Mouse (Mus musculus) induced T-regulatory cell, adult 2 months (primary cell): ENCODE measurements around the gene Klf12.

Experiments used
- DNase-seq: peaks from one replicate; pipeline ENCODE4 v3.0.0-alpha.2; 2012; ENCODE audit warnings: low read depth

Klf12 gene

DNA sequence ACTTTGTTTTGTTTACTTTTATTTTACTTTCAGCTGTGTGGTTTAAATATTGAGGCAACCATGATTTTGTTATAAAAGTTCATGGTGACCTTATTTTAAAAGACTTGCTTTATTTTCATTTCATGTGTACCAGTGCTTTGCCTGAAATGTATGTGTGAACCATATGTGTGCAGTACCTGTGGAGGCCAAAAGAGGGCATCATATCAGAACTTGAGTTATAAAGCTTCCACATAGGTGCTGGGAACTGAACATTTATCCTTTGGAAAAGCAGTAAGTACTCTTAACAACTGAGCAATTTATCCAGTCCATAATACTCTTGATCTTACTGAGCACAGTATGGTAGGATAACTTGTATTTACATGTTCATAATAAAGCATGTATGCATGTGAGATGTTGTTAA is 239.0 kb downstream of the Klf12 start:
- DNase-seq = no peak

DNA sequence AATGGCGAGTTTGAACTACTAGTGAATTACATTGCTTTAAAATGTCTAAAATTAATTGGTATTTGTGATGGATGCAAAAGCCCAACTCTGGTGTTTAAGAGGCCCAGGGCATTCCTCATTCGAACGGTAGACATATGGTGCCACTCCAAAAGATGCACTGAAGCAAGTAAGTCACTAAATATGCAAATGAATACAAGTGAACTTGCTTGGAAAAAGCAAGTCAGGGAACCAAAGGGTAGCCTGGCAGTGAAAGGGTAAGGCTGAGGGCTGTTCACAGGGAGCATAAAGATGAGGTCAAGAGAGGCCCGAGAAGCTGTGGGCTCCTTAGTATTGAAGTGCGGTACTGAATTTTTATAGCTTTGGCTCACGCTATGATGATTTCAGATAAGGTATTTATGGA is 242.7 kb downstream of the Klf12 start:
- DNase-seq = no peak

DNA sequence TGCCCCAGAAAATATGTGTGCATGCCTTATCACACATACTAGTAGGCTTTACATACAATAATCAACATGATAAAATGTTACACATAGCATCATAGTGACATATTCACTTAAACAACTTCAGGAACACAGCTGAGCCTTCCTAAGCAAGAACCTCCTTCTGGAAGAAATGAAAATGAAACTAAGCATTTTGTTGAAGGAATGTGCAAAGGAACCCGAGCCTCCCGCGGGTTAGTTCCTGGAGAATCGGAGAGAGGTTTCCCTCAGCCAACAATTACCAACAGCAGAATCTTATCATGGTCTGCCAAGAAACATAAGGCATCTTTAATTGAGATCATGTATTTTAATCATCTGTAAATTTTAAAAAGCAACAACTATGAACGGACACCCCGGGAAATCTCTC is 257.8 kb downstream of the Klf12 start:
- DNase-seq = no peak

DNA sequence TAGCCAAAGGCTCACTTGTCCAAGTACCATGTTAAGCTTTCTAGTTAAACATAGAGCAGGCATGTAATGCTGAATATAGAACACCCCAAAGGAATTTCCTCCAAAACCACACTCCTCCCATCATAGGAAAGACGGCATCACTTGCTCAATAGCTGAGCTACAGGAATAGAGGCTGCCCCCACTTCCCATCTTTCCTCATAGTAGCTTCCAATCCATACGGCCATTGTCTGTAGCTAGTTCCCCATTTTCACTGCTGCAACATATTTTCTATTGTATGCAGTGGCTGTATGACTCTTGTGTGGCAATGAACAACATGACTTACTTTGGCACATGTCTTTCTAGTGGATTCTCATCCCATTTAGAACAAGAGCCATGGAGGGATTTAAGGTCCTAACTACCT is 267.3 kb downstream of the Klf12 start:
- no peak for DNase-seq

DNA sequence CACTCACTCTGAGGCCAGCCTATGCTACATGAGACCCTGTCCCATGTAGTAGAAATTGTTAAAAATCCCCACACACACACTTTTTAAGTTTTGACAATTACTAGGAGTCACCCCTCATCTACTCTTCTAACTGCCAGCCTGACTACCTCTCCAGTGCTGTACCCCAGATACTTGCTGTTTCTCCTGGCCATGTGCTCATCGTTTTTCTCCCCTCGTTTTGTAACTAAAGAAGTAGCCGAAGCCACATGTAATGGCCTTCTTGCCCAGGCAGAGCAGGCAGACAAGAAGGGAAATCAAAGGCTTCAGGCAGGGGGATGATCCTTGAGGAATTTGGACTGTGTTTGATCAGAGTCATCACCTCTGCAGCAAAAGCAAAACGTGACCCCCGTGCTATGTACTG is 274.0 kb downstream of the Klf12 start:
- no peak for DNase-seq

DNA sequence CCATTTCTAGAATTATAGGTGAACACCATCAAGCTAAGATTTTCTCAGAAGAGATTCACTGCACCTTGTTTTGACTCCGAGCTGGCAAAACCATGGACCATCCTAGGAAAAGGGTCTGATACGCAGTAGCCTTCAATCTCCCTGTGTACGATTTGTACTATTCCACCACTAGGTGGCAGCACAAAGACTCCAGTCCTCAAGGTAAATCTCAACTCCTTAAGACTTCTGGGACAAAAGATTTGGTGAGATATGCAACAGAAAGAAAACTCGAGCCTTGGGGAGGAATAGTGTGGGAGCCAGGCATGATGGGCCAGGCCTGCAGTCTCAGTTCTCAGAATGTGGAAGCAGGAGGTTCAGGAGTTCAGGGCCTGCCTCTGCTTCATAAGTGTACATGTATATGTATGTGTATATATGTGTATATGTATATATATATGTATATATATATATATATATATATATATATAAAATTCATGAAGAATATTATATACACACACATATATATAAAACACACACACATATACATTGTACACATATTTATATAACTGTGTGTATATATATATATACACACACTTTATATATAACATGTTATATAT is 274.6 kb downstream of the Klf12 start:
- peak; percentile 61 for DNase-seq

DNA sequence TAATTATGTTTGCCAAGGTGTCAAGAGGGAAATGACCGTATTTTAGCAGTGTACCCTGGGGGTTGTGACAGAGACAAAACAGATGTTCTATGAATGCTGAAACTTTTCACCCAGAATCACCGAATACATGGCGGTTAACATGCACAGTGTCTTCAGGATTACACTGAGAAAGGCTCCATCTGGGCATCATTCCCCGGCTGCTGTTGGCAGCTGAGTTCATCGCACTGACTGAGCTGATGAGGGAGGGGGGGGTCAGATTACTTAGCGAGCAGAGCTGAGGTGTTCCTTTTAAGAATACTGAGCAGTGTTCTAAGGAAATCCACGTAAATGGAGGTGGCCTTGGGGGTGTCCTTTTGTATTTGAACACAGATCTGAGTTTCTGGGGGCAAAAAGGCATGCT is 301.0 kb downstream of the Klf12 start:
- DNase-seq = no peak

DNA sequence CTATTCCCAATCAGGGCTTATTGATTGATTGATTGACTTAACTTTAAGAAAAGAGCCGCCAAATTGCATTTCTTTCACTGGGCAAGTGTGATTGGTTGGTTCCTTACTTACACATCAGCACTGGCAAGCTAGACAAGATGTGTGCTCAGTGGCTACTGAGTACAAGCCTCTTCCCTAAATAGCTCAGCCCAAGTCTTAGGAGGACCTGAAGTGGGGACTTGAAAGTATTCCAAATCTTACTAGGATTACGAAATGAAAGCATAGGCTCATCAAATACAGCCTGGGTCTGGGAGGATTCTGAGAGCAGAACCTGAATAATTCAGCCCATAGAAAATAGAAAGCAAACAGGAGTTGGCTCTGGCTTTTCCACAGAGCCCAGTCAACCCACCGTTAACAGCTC is 303.3 kb downstream of the Klf12 start:
- no peak for DNase-seq

DNA sequence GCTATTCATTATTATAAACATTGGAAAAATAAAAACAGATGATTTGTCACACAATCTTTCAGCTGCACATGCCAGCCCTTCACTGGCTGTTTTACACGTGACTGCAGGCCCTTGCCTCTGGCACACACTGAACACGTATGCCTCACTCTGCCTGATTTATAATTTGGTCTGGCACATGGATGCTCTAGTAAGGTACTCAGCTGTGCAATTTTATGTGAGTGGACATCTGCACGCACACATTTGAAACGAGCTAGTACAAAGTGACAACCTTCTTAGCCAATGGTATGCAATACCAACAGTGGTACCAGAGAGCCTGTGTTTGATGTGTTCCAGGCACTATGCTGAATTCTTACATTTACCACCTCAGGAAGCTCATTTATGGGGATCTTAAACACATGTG is 316.6 kb downstream of the Klf12 start:
- DNase-seq = no peak

DNA sequence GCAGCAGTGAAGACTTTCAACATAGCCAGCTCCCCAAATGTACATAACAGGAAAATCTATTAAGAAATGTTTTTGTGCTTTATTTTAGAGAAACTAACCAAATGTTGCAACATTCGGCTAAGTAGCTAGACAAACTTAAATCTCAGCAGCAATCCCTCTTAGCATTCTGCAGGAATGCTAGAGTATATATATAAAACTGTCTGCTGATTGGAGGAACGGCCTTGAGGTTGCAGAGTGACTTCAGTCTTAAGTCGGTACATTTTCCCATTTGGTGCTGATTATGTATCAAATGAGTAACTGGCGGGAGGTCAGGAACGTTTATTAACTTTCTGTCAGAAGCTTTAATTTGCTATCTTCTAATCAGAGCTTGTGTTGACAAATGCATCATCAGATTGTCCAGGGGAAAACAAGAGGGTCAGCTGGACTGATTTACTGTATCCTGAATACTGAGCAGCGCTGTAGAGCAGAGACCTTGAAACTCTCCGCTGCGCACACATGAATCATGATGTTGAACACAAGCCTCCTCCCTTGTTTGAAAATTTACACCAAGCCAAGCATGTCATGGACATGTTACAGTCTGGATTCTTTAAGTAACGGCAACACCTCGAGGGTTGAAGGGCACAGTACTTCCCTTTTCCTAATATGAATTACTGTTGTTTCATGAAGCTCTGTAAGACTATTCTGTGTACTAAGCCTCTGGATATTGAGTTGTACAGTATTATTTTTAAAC is 323.8 kb downstream of the Klf12 start:
- no peak for DNase-seq

DNA sequence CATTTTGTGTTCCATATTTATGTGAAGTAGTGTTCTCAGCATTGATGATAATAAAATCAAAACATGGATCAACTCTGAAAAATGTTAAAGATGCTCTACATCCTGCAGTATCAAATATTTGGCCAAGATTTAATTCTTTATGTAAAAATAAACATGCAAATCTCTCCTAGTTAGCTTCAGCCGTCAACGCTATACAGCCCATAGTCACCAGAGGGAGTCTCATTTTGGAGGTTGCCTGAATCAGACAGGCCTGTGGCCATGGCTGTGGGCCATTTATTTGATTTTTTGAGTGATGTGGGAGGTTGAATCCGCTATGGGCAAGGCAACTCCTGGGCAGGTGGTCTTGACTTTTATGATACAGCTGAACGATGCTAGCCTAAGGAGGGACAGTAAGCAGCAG is 329.3 kb downstream of the Klf12 start:
- no peak for DNase-seq

DNA sequence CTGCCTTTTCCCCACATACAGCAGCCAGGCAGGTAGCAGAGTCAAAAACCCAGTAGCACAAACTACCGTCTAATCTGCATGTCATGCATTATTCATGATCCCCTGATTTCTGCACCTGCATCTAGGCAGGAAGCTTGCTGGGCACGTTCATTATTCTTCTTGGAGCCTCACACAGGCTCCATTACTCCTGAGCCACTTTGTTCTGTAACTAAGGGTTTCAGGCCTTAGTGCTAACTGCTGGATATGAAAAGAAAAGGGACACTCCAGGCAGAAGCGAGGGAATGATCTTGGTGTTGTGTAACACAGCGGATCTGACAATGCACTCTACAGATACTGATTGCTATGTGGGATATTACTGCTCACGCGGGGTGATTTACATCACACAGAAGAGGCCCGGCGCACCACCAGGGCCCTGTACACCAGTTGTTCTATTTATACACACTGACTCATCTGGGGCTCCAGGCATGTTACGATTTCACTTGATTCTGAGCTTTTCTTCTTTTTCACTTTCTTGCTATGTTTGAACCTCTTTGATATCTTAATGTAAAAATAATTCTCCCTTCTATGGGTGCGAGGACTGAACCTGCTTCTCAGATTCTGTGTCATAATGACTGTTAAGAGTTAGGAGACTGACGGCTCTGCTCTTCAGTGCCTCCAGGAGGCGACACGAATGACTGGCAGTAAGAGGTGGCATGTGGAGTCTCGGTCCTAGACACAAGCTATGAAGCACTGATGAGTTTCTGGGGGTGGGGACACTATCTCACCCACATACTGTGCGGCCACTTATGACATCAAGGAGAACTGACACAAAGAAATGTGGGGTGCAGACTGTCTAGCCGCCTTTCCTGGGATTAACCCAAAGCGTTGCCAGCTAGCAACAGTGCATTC is 340.0 kb downstream of the Klf12 start:
- no peak for DNase-seq

DNA sequence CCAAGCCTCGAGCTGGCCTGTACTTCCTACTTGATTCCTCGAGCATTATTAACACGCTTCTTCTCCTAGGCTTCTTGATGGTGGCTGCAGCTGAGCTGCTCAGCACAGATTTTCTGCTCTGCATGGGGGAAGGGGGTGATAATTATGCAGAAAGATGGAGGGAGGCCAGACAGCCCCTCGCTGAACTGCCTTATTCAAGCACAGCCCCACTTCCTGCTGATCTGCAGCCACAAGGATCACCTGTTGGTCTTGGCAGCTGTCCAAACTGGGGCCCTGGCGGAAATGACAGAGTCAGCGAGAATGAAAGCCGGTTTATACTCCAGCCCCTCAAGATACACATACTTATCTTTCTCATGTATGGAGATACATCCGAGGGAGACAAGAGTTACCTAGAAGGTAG is 341.3 kb downstream of the Klf12 start:
- peak; percentile 60 for DNase-seq

DNA sequence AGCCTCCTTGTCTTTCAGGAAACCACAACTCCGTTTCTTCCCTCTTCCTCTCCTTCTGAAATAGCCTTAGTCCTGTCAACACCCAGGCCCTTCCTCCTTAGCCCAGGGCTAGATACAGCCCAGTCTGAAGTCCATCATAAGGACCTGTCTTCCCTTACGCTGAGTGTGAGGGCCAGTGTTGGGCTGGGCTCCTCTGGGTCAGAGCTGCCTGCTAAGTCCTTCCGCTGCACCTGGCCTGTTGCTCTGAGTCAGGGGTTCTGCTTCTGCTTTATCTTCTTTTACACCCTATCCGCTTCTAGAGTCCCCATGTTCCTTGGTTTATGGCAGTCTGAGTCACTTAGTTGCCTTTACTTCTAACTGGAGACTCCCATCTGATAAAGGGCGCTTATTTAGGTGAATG is 351.0 kb downstream of the Klf12 start:
- no peak for DNase-seq

DNA sequence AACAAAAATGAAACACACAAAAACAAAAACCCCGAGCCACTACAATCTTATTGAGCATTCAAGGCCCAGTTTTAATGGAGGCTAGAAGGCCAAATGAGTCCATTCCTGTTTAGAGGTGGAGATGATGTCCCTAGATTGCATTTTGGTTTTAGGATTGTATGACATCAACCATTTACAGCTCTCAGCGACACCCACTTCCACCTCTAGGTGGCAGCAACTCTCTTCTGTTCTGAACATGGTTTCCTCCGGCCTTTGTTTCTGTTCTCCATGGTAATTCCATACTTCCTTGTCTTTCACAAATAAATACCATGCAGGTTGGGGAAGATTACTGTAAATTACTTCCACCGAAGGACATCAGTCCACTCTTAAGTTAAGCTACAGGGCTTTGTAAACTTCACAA is 352.6 kb downstream of the Klf12 start:
- DNase-seq = peak; percentile 60

DNA sequence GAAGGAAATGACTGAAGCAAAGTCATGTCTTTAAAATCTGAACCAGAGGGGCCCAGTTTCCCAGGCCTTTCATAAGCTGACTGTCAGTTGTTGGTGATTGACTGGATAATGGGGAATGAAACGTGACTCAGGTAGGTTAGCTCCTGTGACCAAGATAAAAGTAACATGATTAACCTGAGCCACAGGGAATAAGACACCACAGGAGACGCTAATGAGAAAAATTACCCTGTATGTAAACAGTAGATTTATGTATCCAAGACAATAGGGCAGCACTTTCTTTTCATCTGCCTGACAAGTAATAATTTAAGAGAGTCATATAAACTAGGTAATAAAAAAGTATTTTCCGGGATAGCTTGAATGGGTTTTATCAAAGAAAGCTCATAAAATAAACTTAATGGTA is 372.6 kb downstream of the Klf12 start:
- DNase-seq = no peak

DNA sequence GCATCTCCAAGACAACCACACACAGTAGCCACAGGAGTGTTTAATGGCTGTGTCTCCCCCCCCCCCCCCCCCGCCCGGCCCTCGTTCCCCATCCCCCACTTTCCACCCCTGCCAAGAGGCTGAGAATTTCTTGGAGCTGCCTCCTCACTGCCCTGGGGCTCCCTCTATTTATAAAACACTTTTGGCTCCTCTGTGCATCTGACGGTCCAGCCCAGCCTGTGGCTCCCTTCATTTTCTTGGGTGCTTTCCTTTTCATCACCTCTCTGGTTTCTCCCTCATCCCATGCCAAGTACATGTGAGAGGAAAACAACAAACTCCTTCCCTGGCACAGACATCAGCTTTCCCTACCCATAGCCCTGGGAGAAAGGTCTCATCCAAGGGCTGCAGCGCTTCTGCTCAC is 373.6 kb downstream of the Klf12 start:
- no peak for DNase-seq

DNA sequence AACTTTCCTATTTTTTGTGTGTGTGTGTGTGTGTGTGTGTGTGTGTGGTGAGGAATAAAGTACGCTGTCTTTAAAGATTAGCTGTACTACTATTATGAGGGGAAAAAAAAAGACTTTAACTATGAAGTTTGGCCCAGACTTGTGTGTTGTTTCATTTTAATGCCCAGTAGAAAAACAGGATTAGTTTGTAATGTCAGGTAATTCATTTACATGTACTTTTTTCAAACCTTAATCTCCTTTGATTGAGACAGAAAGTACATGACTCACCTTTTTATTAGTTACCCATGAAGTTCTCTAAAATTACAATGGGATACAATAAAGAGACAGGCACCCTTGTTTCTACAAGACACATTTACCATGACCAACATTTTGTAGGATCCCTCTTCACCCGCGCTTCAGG is 383.6 kb downstream of the Klf12 start:
- no peak for DNase-seq

DNA sequence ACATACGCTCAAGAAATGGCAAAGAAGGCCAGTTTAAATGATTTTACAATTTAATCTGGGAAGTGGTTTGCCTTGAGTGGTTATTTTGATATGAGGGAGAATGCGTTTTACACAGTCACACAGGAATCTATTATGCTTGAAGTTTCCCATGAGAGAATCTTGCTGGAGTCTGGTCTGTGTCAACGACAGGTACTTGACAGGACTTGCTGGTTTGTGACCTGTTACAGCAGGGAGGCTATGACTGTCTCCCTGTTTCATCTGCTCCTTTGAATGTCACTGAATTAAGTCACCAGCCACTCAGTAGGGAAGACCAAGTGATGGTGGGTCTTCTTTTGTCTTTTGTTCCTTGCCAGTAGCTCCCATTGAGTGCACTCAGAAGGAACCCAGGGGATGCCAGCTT is 385.6 kb downstream of the Klf12 start:
- no peak for DNase-seq

DNA sequence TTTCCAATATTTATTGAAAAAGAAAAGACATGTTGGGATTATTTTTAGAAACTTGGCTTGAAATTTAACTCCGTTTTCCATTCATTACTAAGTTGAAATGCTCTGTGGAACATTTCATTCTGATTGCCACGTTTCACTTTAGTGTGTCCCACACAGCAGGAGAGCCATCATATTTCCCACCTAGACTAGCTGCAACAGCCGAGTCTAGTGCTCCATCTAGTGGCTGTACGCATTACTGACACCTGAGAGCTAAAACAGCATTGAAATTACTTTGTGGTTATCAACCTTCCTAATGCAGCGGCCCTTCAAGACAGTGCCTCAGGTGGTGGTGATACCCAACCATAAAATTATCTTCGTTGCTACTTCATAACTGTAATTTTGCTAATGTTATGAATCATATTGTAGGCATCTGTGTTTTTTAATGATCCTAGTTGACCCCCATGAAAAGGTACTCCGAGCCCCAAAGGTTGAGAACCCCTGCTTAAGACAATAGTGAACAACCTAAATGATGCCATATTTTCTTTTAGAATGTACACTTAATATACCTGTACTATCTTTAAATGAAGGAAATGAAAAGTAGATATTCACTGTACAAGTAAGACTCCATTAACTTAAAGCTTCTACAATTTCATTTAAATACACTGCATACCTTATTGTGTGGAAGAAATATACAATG is 389.6 kb downstream of the Klf12 start:
- DNase-seq = peak; percentile 53

DNA sequence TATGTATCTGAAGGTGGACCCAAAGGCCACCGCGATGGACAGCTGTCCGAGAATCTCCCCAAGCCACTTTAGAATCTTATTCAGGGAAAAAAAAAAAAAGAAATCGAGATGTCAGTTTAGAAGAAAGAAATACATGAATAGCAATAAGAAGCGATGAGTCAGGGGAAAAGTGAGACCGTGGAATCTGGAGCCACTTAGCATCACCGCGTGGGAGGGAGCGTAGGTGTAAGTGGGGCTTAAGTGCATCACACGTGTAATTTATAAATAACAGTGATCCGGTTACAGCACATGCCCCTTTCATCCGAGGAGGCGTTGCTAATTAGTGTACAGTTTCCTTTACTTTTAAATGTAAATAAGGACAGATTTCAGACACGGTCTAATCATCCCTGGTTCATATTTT is 390.4 kb downstream of the Klf12 start:
- no peak for DNase-seq

DNA sequence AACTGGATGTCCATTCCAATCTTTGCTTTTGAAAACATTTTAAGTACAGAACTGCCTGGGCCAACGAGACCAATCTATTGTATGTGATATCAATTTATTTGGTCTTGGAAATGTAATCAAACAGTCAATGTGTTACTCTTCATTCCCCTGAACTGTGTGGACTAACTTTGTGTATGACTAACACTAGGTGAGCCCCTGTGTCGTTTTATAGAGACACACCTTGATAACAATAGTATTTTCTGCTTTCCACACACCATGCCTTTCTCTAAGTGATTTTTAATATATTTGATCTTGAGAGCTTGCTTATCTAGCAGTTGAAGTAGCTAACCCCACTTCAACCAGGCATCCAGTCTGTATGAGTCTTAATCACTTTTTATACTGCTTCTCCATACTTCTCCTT is 398.0 kb downstream of the Klf12 start:
- DNase-seq = no peak

DNA sequence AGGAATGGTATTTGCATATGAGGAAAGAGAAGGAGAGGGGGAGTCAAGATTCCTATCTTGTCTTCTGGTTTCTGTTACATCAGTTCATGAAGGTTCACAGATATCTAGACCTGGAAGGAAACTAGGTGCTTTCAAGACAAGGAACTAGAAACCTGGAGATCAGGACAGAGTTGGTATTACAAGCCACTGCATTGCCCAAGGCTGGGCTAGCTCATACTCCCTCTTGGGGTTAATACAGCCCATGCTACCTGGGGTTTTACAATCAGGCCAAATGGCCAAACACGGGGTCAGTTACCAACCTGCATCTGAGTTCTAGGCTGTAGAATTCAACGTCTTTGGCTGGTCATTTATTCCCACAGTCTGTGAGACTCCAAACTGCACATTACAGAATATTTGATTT is 398.9 kb downstream of the Klf12 start:
- DNase-seq = no peak
